Mouse (Mus musculus): Measurements from ENCODE around the gene H2al2a. TPM values are rescaled to one million over a fixed set of nuclear protein-coding genes. Genes with fewer than 3 reads are reported as not detected.

Gene H2al2a
- total and polyA plus RNA-seq, 2 experiments from 2014 or later: not detected

GRCm38 (mm10) chr2:18039566-18040290 is 43.0 kb upstream of the H2al2a start:
- Histone ChIP-seq H3K9ac (peak overlapping the region; percentile 58), H3K27ac (ENCODE audit: low read depth, low read length) (peak overlapping the region; percentile 48), H3K9me3 (ENCODE audit: low read length) (no peaks in the 10 kb centered on the region), H3K4me1 (ENCODE audit: insufficient read depth) (peaks cover 26% of the 10 kb centered on the region), H3K4me3 (ENCODE audit: low read depth, low read length) (peak overlapping the region; percentile 26), H3K36me3 (ENCODE audit: insufficient read depth) (no peaks in the 10 kb centered on the region), H3K27me3 (ENCODE audit: insufficient read depth, low read length) (no peaks in the 10 kb centered on the region), H3K4me2 (ENCODE audit: low read depth) (peak overlapping the region; percentile 70)
- ATAC-seq (peak; percentile 57), DNase-seq (peak; percentile 77)
- 9% methylated on average over 44 of the region's 46 CpGs for WGBS
- TF ChIP-seq CTCF (IDR thresholded peaks at IDR 0.05; ENCODE audit: low read depth): no peak

- Histone ChIP-seq H3K4me2 (ENCODE audit: low read depth) (peak overlapping the region; percentile 70), H3K27ac (ENCODE audit: low read depth, low read length) (0 out of 2 replicates have a peak overlapping the region, but pooled peaks have one; percentile 48), H3K9ac (peak overlapping the region; percentile 58; the same call in 1 of the 2 replicates), H3K27me3 (ENCODE audit: insufficient read depth, low read length) (no peaks in the 10 kb centered on the region), H3K36me3 (ENCODE audit: insufficient read depth) (no peaks in the 10 kb centered on the region), H3K4me3 (ENCODE audit: low read depth, low read length) (no peak overlapping the region), H3K4me1 (ENCODE audit: insufficient read depth) (peaks cover 26% of the 10 kb centered on the region), H3K9me3 (ENCODE audit: low read length) (no peaks in the 10 kb centered on the region)
- 50% methylated on average over 10 of the region's 10 CpGs for WGBS
- ATAC-seq (no peak), DNase-seq (peak; percentile 58)
- no peak for TF ChIP-seq CTCF (IDR thresholded peaks at IDR 0.05; ENCODE audit: low read depth)
Measured at GRCm38 (mm10) chr2:18038895-18039371, 42.2 kb upstream of the H2al2a start.

- no peak for TF ChIP-seq CTCF (IDR thresholded peaks at IDR 0.05; ENCODE audit: low read depth)
- Histone ChIP-seq H3K27ac (ENCODE audit: low read depth, low read length) (no peak overlapping the region), H3K9me3 (ENCODE audit: low read length) (no peaks in the 10 kb centered on the region), H3K4me3 (ENCODE audit: low read depth, low read length) (no peak overlapping the region), H3K4me2 (ENCODE audit: low read depth) (no peak overlapping the region), H3K4me1 (ENCODE audit: insufficient read depth) (peaks cover 26% of the 10 kb centered on the region), H3K9ac (no peak overlapping the region), H3K27me3 (ENCODE audit: insufficient read depth, low read length) (no peaks in the 10 kb centered on the region), H3K36me3 (ENCODE audit: insufficient read depth) (no peaks in the 10 kb centered on the region)
- DNase-seq (peak; percentile 33), ATAC-seq (no peak)
- WGBS: 53% methylated on average over 3 of the region's 3 CpGs
Measured at GRCm38 (mm10) chr2:18038141-18038752, 41.5 kb upstream of the H2al2a start.

- no peak within 1 kb of the TSS for H3K4me3 ChIP-seq (ENCODE audit: low read depth, low read length)
- ATAC-seq (no peak), DNase-seq (peak; percentile 14)
- H3K4me1 ChIP-seq (ENCODE audit: insufficient read depth): peaks cover 26% of the 10 kb centered on the region
- no peak within 1 kb of the TSS for H3K4me2 ChIP-seq (ENCODE audit: low read depth)
- 80% methylated on average over 2 of the region's 2 CpGs for WGBS
- no peak within 1 kb of the TSS for H3K27ac ChIP-seq (ENCODE audit: low read depth, low read length)
- TF ChIP-seq CTCF (IDR thresholded peaks at IDR 0.05; ENCODE audit: low read depth): no peak
- H3K9me3 ChIP-seq (ENCODE audit: low read length): no peaks in the 10 kb centered on the region
- no peak within 1 kb of the TSS for H3K9ac ChIP-seq
- H3K27me3 ChIP-seq (ENCODE audit: insufficient read depth, low read length): no peaks in the 10 kb centered on the region
- H3K36me3 ChIP-seq (ENCODE audit: insufficient read depth): no peaks in the 10 kb centered on the region
Measured at GRCm38 (mm10) chr2:18037491-18037890, 40.7 kb upstream of the H2al2a start, which contains the start of gene A930004D18Rik. TSS of gene A930004D18Rik (minus strand) at chr2:18037737.

GRCm38 (mm10) chr2:18034371-18035250 is 37.9 kb upstream of the H2al2a start:
- Histone ChIP-seq H3K4me3 (ENCODE audit: low read depth, low read length) (no peak overlapping the region), H3K27ac (ENCODE audit: low read depth, low read length) (no peak overlapping the region), H3K4me1 (ENCODE audit: insufficient read depth) (peaks cover 9% of the 10 kb centered on the region; the same call in 1 of the 2 replicates), H3K9me3 (ENCODE audit: low read length) (no peaks in the 10 kb centered on the region), H3K9ac (no peak overlapping the region), H3K4me2 (ENCODE audit: low read depth) (no peak overlapping the region), H3K27me3 (ENCODE audit: insufficient read depth, low read length) (no peaks in the 10 kb centered on the region), H3K36me3 (ENCODE audit: insufficient read depth) (no peaks in the 10 kb centered on the region)
- no peak for TF ChIP-seq CTCF (IDR thresholded peaks at IDR 0.05; ENCODE audit: low read depth)
- 65% methylated on average over 10 of the region's 10 CpGs for WGBS
- DNase-seq: peak; percentile 21
- ATAC-seq: no peak

- TF ChIP-seq CTCF (IDR thresholded peaks at IDR 0.05; ENCODE audit: low read depth): no peak
- Histone ChIP-seq H3K36me3 (ENCODE audit: insufficient read depth) (no peaks in the 10 kb centered on the region), H3K4me1 (ENCODE audit: insufficient read depth) (0 out of 2 replicates have a peak, but pooled peaks cover 6% of the 10 kb centered on the region), H3K27me3 (ENCODE audit: insufficient read depth, low read length) (no peaks in the 10 kb centered on the region), H3K9ac (no peak overlapping the region), H3K9me3 (ENCODE audit: low read length) (no peaks in the 10 kb centered on the region), H3K4me2 (ENCODE audit: low read depth) (peak overlapping the region; percentile 1; the same call in 1 of the 2 replicates), H3K27ac (ENCODE audit: low read depth, low read length) (no peak overlapping the region), H3K4me3 (ENCODE audit: low read depth, low read length) (no peak overlapping the region)
- 53% methylated on average over 10 of the region's 10 CpGs for WGBS
- no peak for ATAC-seq
- peak; percentile 60 for DNase-seq
Measured at GRCm38 (mm10) chr2:18033166-18034108, 36.7 kb upstream of the H2al2a start.

Data from forebrain, postnatal 0 days (tissue).